10 mouse cellular contexts compared by ENCODE assay signal in the genomic region with DNA sequence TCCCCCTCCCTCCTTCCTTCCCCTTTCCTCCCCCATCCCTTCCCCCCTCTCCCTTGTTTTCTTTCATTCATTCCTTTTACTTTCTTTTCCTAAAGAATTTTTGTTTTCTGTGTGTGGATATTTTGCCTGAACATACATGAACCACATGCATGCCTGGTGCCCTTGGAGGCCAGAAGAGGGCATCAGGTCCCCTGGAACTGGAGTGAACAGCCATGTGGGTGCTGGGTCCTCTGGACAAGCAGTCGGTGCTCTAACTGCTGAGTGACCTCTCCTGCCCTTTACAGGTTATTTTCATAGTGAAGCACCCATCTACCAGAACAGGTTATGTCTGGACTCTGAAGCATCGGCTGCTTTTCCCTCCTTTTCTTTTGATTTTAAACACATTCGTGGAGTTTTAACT. TPM values are rescaled to one million over a fixed set of nuclear protein-coding genes. Genes with fewer than 3 reads are reported as not detected.
DNase-seq lines count a peak whose midpoint lies in the region; ATAC-seq and TF ChIP-seq lines count a peak whose summit lies in the region.
"Had no signal": no experiment of that assay in that cellular context is flagged by ENCODE, and none has a peak within 500 bp of the region (broad histone marks: within the 10 kb centered on the region; RNA-seq: fewer than 3 reads in every experiment).

No protein-coding gene starts in this region.

- no peak overlapping the region for H3K4me2 ChIP-seq in midbrain, embryonic 14.5 days (ENCODE audit: low read length)
- H3K4me2 ChIP-seq: forebrain, embryonic 12.5 days had no signal

- no peak overlapping the region for H3K27ac ChIP-seq in thymus, adult 2 months (ENCODE audit: control insufficient read depth, insufficient read depth, low read length)
- H3K27ac ChIP-seq in midbrain, embryonic 14.5 days (replicated peaks; ENCODE audit: low read depth, low read length), result no peak overlapping the region
- H3K27ac ChIP-seq: forebrain, embryonic 12.5 days; macrophage had no signal

- no peaks in the 10 kb centered on the region for H3K4me1 ChIP-seq in thymus, adult 2 months (replicated peaks; ENCODE audit: control insufficient read depth, insufficient read depth, low read length)
- H3K4me1 ChIP-seq in midbrain, embryonic 14.5 days (ENCODE audit: control insufficient read depth, insufficient read depth, low read length), result no peaks in the 10 kb centered on the region

- H3K9ac ChIP-seq in midbrain, embryonic 14.5 days (replicated peaks; ENCODE audit: low read length), result no peak overlapping the region
- H3K9ac ChIP-seq: forebrain, embryonic 12.5 days had no signal

- H3K4me3 ChIP-seq in thymus, adult 2 months (ENCODE audit: control insufficient read depth, insufficient read depth, low read length), result no peak overlapping the region
- no peak overlapping the region for H3K4me3 ChIP-seq in midbrain, embryonic 14.5 days (replicated peaks; ENCODE audit: low read depth, low read length)
- H3K4me3 ChIP-seq: forebrain, embryonic 12.5 days had no signal

- DNase-seq in kidney, postnatal 36 days, result peak; percentile 11 to 37
- no peak for DNase-seq in kidney, adult 8-10 months
- peak; percentile 47 for DNase-seq in MN1 (ENCODE audit: low spot score)
- peak; percentile 64 for DNase-seq in induced T-regulatory cell, adult 2 months (ENCODE audit: low read depth)
- peak; percentile 39 for DNase-seq in thymus, adult 2 months
- no peak for DNase-seq in midbrain, embryonic 14.5 days
- DNase-seq: cerebellum, postnatal 10 days had no signal

- H3K36me3 ChIP-seq in thymus, adult 2 months (ENCODE audit: control insufficient read depth, insufficient read depth, low read length), result no peaks in the 10 kb centered on the region
- no peaks in the 10 kb centered on the region for H3K36me3 ChIP-seq in midbrain, embryonic 14.5 days (ENCODE audit: control insufficient read depth, insufficient read depth, low read length)
- H3K36me3 ChIP-seq: forebrain, embryonic 12.5 days had no signal

- no peak for TF ChIP-seq POLR2A in thymus, adult 2 months (IDR thresholded peaks at IDR 0.05; ENCODE audit: control insufficient read depth, extremely low read depth, insufficient read depth, low read length, poor library complexity)

- peak; percentile 62; the same call in 1 of the 2 replicates for TF ChIP-seq CTCF in thymus, adult 2 months (IDR thresholded peaks at IDR 0.05; ENCODE audit: borderline replicate concordance, control insufficient read depth, extremely low read depth, insufficient read depth, low read length, poor library complexity)

- 30% methylated on average over 3 of the region's 3 CpGs for WGBS in thymus, adult 2 months
- WGBS in midbrain, embryonic 14.5 days, result 65% methylated on average over 3 of the region's 3 CpGs

- no peak for ATAC-seq in midbrain, embryonic 14.5 days (ENCODE audit: low FRiP score, low TSS enrichment)
- ATAC-seq in erythroid progenitor cell, adult 5-6 weeks (replicated peaks; ENCODE audit: low FRiP score, poor library complexity, severe bottlenecking), result no peak

- H3K9me3 ChIP-seq in midbrain, embryonic 14.5 days (ENCODE audit: control insufficient read depth, low read length), result no peaks in the 10 kb centered on the region
- H3K9me3 ChIP-seq: forebrain, embryonic 12.5 days had no signal

- no peaks in the 10 kb centered on the region for H3K27me3 ChIP-seq in thymus, adult 2 months (ENCODE audit: control insufficient read depth, insufficient read depth, low read length)
- no peaks in the 10 kb centered on the region for H3K27me3 ChIP-seq in midbrain, embryonic 14.5 days (ENCODE audit: control insufficient read depth, insufficient read depth, low read length)
- H3K27me3 ChIP-seq: forebrain, embryonic 12.5 days had no signal

RNA-seq across cellular contexts. Expression of a gene that starts 34.1 kb away (rescaled TPM):
- 51.0 and 54.7 TPM in 2 replicates for polyA plus RNA-seq in thymus, adult 2 months (2012; rRNA removed)
- polyA plus RNA-seq in midbrain, embryonic 14.5 days (2014; fragmentation: Nextera tagmentation; extraction: Ambion mirVana), result 140 and 162 TPM in 2 replicates
- 52.6 and 69.2 TPM in 2 replicates for total RNA-seq in erythroid progenitor cell, adult 5-6 weeks (2015; ENCODE audit: low replicate concordance)
- 68.0 and 82.9 TPM in 2 replicates for total RNA-seq in erythroid progenitor cell, adult 5-6 weeks (2017; ENCODE audit: low replicate concordance)

Comparison
In these comparisons a context has a peak if more than half of its experiments do, and no peak if none do; other contexts are left out.
1. DNase-seq: peak in kidney, postnatal 36 days (2 of 2), MN1 (single experiment), induced T-regulatory cell, adult 2 months (single experiment) and thymus, adult 2 months (single experiment); none in kidney, adult 8-10 months (0 of 2) and midbrain, embryonic 14.5 days (single experiment).